Mouse (Mus musculus) bone marrow macrophage, adult 2 months (primary cell): ENCODE data around the gene Tacc2. TPM values are rescaled to one million over a fixed set of nuclear protein-coding genes. Genes with fewer than 3 reads are reported as not detected.

ENCODE experiments used
- H3K27ac ChIP-seq: 2 replicates; pipeline ENCODE4 v1.5.1; 2012; ENCODE audit warnings: low read depth, low read length; ENCODE audit not compliant: insufficient read depth
- H3K4me1 ChIP-seq: 2 replicates; pipeline ENCODE4 v1.6.1; 2012; ENCODE audit warnings: low read length; ENCODE audit not compliant: control insufficient read depth, insufficient read depth
- H3K4me3 ChIP-seq: 2 replicates; pipeline ENCODE4 v1.5.1; 2012; ENCODE audit warnings: mild to moderate bottlenecking, low read length, moderate library complexity; ENCODE audit not compliant: insufficient read depth
- CTCF ChIP-seq: IDR thresholded peaks from 2 replicates; pipeline ENCODE4 v1.5.1; 2012; ENCODE audit warnings: low read depth, mild to moderate bottlenecking, low read length, moderate library complexity
- POLR2A ChIP-seq: IDR thresholded peaks from 2 replicates; pipeline ENCODE4 v1.6.1; 2012; ENCODE audit warnings: mild to moderate bottlenecking, low read depth, low read length, borderline replicate concordance
- polyA plus RNA-seq: library from polyadenylated mRNA; stranded (reverse); fragments of >200 nt; gene quantifications from 2 replicates; pipeline ENCODE4 v1.2.4, GENCODE M21; 2012; ENCODE audit not compliant: missing spikeins, insufficient read depth, insufficient read length

Gene Tacc2
- polyA plus RNA-seq, 1 experiment: 2.9 TPM

DNA sequence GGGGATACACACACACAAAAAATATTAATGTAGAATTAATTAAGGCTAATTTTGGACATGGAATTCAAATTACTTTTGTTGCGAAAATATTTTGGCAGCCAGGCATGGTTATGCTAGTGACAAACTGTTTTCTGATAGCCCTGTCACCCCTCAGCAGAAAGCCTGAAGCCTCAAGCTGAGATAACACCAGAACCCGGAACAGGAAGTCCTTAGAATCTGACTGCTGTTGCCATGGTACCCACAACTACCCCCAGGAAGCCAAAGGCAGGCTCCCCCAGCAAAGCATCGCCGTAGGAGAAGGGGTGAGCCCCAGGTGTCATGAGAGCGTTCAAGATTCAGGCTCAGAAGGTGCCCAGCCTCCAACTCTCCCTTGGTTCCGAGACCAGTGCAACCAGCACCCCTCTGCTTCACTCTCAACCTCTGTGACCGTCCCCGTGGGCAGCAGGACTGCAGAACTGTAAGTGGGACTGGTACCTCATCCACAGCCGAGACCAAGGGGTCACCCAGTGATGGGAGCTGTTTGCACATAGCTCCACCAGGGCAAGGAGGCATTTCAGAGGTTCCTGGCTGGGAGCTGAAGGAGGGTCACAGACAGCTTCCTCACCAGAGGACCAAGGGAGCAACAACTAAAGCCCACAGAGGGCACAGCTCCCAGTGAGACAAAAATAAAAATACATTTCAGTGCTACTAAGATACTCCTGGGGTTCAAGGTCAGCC is 196.8 kb downstream of the Tacc2 start, which contains the start of gene Btbd16:
Btbd16 (plus strand) TSS at position 156 of the 717 bp plus-strand sequence.
- H3K27ac ChIP-seq: no peak within 1 kb of the TSS
- H3K4me1 ChIP-seq: peaks cover 4% of the 10 kb centered on the region
- no peak for TF ChIP-seq CTCF
- TF ChIP-seq POLR2A: no peak
- no peak within 1 kb of the TSS for H3K4me3 ChIP-seq

DNA sequence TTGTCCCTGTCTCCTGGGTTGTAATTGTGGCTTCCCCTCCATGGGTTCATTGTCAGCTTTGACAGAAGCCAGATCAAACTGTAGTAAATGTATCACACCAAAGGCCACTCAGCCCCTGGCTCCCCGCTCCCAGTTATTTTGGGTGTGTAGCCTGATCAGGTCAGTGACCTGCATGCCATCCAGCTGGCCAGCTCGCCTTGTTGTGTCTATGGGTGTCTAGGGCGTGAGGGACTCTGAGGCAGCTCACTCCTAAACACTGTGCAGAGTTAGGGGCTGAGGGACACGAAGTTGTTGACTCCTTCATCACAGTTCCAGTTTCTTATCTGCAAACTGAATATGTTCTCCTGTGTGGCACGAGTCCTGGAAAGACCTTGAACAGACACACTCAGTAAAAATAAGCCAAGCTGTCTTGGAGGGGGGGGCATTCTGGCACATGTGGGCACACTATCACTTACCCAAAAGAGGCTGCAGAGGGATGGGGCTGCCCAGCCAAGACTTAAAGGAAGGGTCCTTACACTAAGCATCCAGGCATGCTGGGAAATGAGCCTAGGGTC is 203.7 kb downstream of the Tacc2 start:
- H3K4me1 ChIP-seq: no peaks in the 10 kb centered on the region
- no peak overlapping the region for H3K4me3 ChIP-seq
- H3K27ac ChIP-seq: no peak overlapping the region
- TF ChIP-seq CTCF (no peak), POLR2A (no peak)

DNA sequence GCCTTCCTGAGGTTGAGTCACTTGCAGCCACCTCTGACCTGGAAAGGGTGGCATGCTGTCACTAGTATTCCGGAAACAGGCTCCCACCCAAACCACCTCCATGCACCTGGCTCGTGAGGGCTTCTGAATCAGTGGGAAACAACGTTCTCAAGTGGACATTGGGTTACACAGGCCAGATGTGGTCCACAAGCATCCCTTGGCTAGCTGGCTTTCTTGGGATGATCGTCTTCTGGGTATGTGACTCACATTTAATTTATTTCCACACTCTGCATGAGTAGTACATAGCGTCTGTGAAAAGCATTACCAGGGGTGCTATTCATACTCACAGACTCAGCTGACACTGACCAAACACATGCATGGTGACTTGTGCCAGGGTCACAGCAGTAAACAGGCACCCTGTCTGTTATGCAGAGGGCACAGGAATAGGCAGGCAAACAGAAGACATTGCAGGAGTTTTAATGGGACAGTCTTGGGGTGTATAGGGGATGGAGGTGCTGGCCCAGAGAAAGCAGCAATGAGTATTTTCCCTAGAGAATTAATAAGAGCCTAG is 205.3 kb downstream of the Tacc2 start:
- no peak overlapping the region for H3K4me3 ChIP-seq
- no peak overlapping the region for H3K27ac ChIP-seq
- TF ChIP-seq CTCF (no peak), POLR2A (no peak)
- no peaks in the 10 kb centered on the region for H3K4me1 ChIP-seq

DNA sequence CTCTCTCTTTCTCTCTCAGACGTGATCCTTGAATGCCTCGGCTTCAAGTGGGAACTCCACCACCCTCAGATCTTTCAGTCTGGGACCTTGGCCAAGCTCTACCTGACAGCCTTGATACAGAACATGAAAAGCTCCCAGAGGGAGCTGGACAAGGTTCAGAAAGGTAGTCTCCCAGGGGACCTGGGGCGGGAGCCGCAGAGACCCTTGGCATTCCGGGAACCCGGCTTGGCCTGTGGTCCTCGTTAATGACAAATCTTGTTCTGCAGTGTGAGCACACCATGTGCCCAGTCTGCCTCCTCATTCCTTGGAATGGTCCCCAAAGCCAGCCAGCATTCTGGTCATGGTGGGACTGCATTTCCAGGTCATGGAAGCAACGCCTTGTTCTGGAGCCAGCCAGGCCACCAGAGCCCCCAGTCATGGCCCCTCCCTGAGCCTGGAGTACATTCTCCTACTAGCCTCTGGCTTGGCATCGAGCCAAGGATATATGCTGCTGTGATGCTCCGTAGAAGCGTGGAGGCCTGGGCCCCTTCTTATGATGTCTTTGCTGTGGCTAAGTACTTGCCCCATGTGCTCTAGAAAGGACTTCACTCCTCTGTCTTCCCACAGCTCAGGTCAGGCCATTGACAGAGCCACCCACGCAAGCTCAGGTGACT is 208.8 kb downstream of the Tacc2 start:
- TF ChIP-seq CTCF (no peak), POLR2A (no peak)
- Histone ChIP-seq H3K27ac (no peak overlapping the region), H3K4me3 (no peak overlapping the region), H3K4me1 (no peaks in the 10 kb centered on the region)

DNA sequence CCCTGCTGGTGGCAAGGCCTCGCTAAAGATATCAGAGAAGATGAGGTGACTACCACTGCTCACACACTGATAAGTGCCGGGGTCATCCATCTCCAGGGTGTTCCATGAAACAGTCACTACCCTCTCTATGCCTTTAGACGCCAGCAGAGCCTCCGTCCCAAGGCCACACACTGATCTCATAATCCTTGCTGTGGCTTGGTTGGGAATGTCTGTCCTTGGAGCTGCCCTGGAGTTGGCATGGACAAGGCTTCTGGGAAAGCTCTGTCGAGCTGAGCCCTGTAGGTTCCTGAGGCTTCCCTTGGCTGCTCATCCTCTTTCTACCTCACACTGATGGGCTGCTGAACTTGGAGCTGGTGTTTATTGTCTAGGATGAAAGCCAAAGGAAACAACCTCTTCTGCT is 209.5 kb downstream of the Tacc2 start:
- TF ChIP-seq CTCF (no peak), POLR2A (no peak)
- Histone ChIP-seq H3K27ac (no peak overlapping the region), H3K4me1 (no peaks in the 10 kb centered on the region), H3K4me3 (no peak overlapping the region)

DNA sequence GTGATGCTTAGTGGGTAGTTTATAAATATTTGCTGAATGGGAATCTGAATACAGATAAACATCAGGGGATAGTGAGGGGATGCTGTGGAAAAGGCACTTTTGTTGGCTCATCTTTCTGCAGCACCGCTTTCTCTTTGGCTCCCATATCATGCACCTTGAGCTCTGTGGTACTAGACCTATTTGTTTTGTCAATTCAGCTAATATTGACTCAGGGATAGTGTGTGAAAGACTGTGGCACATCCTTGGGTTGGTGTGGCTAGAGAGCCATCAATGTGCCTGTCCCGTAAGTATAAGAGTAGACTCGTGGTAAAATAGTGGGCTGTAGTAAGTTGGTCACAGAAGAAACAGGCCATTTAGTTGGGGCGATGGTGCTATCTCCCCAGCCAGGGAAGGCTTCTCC is 210.3 kb downstream of the Tacc2 start:
- no peak overlapping the region for H3K4me3 ChIP-seq
- H3K27ac ChIP-seq: no peak overlapping the region
- TF ChIP-seq CTCF: no peak
- TF ChIP-seq POLR2A: no peak
- H3K4me1 ChIP-seq: peaks cover 2% of the 10 kb centered on the region; the same call in 1 of the 2 replicates

DNA sequence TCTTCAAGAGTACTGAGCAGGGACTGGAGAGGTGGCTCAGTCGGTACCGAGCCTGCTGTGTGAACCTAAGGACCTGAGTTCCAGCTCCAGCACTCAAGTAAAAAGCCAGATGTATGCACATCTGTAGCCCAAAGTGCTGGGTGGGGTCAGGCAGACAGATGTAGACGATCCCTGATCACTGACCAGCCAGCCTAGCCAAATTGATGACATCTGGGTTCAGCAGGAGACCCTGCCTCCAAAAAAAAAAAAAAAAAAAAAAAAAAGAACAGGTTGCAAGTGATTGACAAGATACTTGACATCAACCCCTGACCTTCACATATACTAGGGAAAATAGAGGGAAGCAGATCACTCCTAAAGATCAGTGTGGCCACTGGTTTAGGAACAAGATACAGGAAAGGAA is 211.7 kb downstream of the Tacc2 start:
- peaks cover 3% of the 10 kb centered on the region; the same call in 1 of the 2 replicates for H3K4me1 ChIP-seq
- H3K4me3 ChIP-seq: no peak overlapping the region
- no peak overlapping the region for H3K27ac ChIP-seq
- TF ChIP-seq CTCF (no peak), POLR2A (no peak)

DNA sequence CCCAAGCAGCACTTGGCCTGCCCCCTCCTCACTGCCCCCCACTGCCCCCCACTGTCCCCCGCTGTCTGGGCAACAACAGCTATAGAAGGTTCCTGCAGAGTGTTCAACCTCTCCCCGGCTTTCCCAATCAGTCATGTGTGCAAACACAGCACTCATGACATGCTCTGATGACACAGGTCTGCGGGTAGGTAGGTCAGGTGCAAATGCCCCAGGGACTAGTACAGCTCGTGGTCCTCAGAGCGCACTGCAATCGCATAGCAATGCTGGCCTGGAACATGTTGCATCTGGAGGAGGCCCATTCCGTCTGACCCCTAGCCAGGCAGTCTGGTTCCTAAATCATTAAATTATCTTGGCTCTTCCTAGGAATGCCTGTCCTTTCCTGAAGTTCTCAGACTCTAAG is 212.2 kb downstream of the Tacc2 start:
- H3K27ac ChIP-seq: no peak overlapping the region
- TF ChIP-seq POLR2A (no peak), CTCF (no peak)
- H3K4me1 ChIP-seq: peaks cover 3% of the 10 kb centered on the region; the same call in 1 of the 2 replicates
- no peak overlapping the region for H3K4me3 ChIP-seq

DNA sequence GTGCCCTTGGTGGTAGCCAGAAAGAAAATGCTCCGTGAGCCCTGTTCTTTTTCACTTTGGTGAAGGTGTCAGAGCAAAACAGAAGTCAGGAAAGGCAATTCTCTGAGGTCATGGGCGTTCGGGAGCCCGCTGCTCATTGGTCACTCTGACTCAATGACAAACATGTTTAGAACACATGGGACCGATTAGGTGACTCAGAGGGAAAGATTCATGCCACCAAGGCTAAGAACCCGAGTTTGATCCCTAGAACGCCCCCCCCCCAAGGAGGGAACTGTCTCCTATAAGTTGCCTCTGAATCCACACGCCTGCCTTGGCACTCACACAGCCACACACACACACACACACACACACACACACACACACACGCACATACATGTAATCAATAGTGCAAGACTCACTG is 216.4 kb downstream of the Tacc2 start:
- Histone ChIP-seq H3K27ac (no peak overlapping the region), H3K4me1 (peaks cover 3% of the 10 kb centered on the region; the same call in 1 of the 2 replicates), H3K4me3 (no peak overlapping the region)
- TF ChIP-seq POLR2A (no peak), CTCF (no peak)

DNA sequence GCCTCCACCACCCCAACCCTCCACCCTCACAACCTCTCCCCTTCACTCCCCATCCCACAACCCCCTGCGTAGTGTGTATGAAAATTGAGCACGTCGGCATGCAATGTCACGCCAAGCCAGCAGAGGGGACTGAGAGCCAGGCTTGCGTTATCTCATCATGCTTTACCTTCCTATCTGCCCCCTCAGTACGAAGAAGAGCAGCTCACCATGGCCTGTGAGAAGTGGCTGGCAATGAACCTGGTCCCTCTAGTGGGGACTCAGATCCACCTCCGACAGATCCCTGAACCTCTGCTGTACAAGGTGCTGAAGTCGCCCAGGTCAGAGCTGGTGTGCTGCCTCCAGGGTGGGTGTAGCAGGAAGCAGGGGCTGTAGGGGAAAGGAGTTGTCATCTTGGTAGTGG is 219.5 kb downstream of the Tacc2 start:
- H3K4me3 ChIP-seq: no peak overlapping the region
- peaks cover 6% of the 10 kb centered on the region for H3K4me1 ChIP-seq
- no peak overlapping the region for H3K27ac ChIP-seq
- TF ChIP-seq POLR2A (no peak), CTCF (no peak)
